Mouse (Mus musculus) liver, postnatal 0 days (tissue): ENCODE measurements at regions not wholly inside any gene's neighbourhood (a gene's known extent, or its start where the extent isn't known, plus 50 kb on each side); places are given as distances from the start of the nearest gene placed in this dataset.

Source experiments
- ATAC-seq: fragments of 200-750 bp; cut with Nextera tagmentation; 2 replicates; pipeline ENCODE4 v1.8.0; 2017; ENCODE audit warnings: mild to moderate bottlenecking, moderate library complexity
- DNase-seq: peaks from one replicate; pipeline ENCODE4 v3.0.0-alpha.2; 2016
- H3K27ac ChIP-seq: fragments of 300-500 bp; sonication (generic); 2 replicates; pipeline ENCODE4 v1.5.1; 2014; ENCODE audit warnings: antibody characterized with exemption, moderate library complexity, mild to moderate bottlenecking, low read depth
- H3K27me3 ChIP-seq: fragments of 300-500 bp; sonication (generic); 2 replicates; pipeline ENCODE4 v1.6.1; 2014; ENCODE audit warnings: low read length, control low read depth, mixed read lengths; ENCODE audit not compliant: insufficient read depth
- H3K36me3 ChIP-seq: fragments of 300-500 bp; sonication (generic); replicated peaks from 2 replicates; pipeline ENCODE4 v1.6.1; 2014; ENCODE audit warnings: mild to moderate bottlenecking, control low read depth, low read length, moderate library complexity, mixed read lengths; ENCODE audit not compliant: insufficient read depth
- H3K4me1 ChIP-seq: fragments of 300-500 bp; sonication (generic); 2 replicates; pipeline ENCODE4 v1.6.1; 2014; ENCODE audit warnings: antibody characterized with exemption, mild to moderate bottlenecking, control low read depth; ENCODE audit not compliant: insufficient read depth
- H3K4me2 ChIP-seq: fragments of 300-500 bp; sonication (generic); 2 replicates; pipeline ENCODE4 v1.6.1; 2014; ENCODE audit warnings: low read depth, mild to moderate bottlenecking, low read length, moderate library complexity, mixed read lengths
- H3K4me3 ChIP-seq: fragments of 300-500 bp; sonication (generic); 2 replicates; pipeline ENCODE4 v1.5.1; 2014; ENCODE audit warnings: low read depth, low read length
- H3K9ac ChIP-seq: fragments of 300-500 bp; sonication (generic); replicated peaks from 2 replicates; pipeline ENCODE4 v1.6.1; 2014; ENCODE audit warnings: mild to moderate bottlenecking, moderate library complexity
- H3K9me3 ChIP-seq: fragments of 300-500 bp; sonication (generic); 2 replicates; pipeline ENCODE4 v1.6.1; 2016; ENCODE audit warnings: mild to moderate bottlenecking, control low read depth, low read length, mixed read lengths
- CTCF ChIP-seq: sonication (generic); IDR thresholded peaks from 2 replicates; pipeline ENCODE4 v1.5.1; 2016; ENCODE audit warnings: antibody characterized with exemption, low read depth
- EP300 ChIP-seq: IDR thresholded peaks from 2 replicates; pipeline ENCODE4 v1.6.1; 2016; ENCODE audit warnings: antibody characterized with exemption, low read depth, mild to moderate bottlenecking
- WGBS: fragments of 180-500 bp; shearing (Covaris S2); extraction: QIAGEN DNeasy Blood & Tissue Kit; methylation state at CpG from one replicate; pipeline ENCODE4 v1.1.7; 2014; ENCODE audit not compliant: insufficient replicate concordance; 5-methylcytosine and 5-hydroxymethylcytosine counted together

DNA sequence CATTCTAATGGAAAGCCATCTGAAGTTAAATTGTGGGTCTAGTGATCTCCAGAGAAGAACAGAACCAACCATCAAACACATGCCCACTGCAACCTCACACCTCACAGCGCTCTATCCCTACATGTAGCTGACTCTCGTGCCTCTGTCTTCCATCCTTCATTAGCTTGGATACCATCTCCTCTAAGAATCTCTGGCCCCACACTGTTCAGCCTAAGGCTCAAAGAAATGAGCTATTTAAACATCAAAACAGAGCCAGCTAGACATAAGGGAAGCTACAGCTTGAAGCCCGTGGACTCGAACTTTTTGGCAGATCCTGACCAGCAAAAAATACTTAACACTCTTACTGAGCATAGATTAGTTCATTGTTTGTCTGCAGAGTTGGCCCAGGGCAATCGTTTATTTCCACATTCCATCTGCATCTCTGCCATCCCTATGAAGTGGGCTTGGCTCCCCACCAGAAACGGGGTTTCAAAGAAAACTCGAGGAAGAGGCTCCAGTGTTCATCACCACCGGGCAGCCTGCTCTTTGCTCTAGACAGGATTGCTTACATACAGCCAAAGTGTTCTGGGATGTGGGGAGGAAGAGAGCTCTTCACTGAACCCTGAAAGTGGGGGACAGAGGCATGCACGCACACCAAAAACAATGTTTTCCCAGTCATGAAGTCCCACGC lies 92.4 kb upstream of the Rab3gap2 start:
- H3K27ac ChIP-seq, result no peak overlapping the region
- no peaks in the 10 kb centered on the region for H3K27me3 ChIP-seq
- H3K9me3 ChIP-seq, result no peaks in the 10 kb centered on the region
- H3K36me3 ChIP-seq, result no peaks in the 10 kb centered on the region
- H3K4me1 ChIP-seq, result no peaks in the 10 kb centered on the region
- H3K4me3 ChIP-seq, result no peak overlapping the region
- no peak for ATAC-seq
- H3K9ac ChIP-seq, result no peak overlapping the region
- H3K4me2 ChIP-seq, result no peak overlapping the region
- 72% methylated on average over 10 of the region's 10 CpGs for WGBS
- no peak for DNase-seq
- TF ChIP-seq EP300, result no peak
- TF ChIP-seq CTCF, result no peak

- 63% methylated on average over 7 of the region's 7 CpGs for WGBS
- ATAC-seq (no peak), DNase-seq (no peak)
- Histone ChIP-seq H3K9me3 (no peaks in the 10 kb centered on the region), H3K36me3 (no peaks in the 10 kb centered on the region), H3K4me1 (0 out of 2 replicates have a peak, but pooled peaks cover 2% of the 10 kb centered on the region), H3K4me3 (no peak overlapping the region), H3K9ac (no peak overlapping the region), H3K27ac (no peak overlapping the region), H3K4me2 (no peak overlapping the region), H3K27me3 (no peaks in the 10 kb centered on the region)
- TF ChIP-seq EP300, result no peak
- no peak for TF ChIP-seq CTCF
Observed at GRCm38 (mm10) chr1:185104945-185105884, 98.7 kb upstream of the Rab3gap2 start.

DNA sequence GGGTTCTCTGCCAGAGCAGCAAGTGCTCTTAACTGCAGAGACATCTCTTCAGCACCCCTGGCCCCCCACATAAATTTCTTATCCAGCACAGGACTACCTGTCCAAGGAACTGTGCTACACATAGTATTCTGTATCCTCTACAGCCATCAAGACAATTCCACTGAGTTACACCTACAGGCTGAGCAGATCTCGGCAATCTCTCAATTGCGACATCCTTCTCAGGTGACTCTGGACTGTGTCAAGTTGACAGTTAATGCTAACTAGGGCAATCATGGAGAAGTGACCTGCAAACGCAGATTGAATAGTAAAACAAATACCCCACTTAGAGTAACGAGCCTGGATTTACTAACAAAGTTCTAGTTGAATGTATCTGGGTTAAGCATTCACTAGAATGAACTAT lies 100.1 kb upstream of the Rab3gap2 start:
- TF ChIP-seq CTCF (no peak), EP300 (no peak)
- WGBS, result 48% methylated on average over 4 of the region's 4 CpGs
- ATAC-seq, result peak; percentile 60; the same call in 1 of the 2 replicates
- no peak overlapping the region for H3K27ac ChIP-seq
- H3K27me3 ChIP-seq, result no peaks in the 10 kb centered on the region
- H3K4me1 ChIP-seq, result 0 out of 2 replicates have a peak, but pooled peaks cover 2% of the 10 kb centered on the region
- no peaks in the 10 kb centered on the region for H3K9me3 ChIP-seq
- H3K4me2 ChIP-seq, result no peak overlapping the region
- no peak overlapping the region for H3K9ac ChIP-seq
- H3K4me3 ChIP-seq, result no peak overlapping the region
- H3K36me3 ChIP-seq, result no peaks in the 10 kb centered on the region
- DNase-seq, result peak; percentile 17

DNA sequence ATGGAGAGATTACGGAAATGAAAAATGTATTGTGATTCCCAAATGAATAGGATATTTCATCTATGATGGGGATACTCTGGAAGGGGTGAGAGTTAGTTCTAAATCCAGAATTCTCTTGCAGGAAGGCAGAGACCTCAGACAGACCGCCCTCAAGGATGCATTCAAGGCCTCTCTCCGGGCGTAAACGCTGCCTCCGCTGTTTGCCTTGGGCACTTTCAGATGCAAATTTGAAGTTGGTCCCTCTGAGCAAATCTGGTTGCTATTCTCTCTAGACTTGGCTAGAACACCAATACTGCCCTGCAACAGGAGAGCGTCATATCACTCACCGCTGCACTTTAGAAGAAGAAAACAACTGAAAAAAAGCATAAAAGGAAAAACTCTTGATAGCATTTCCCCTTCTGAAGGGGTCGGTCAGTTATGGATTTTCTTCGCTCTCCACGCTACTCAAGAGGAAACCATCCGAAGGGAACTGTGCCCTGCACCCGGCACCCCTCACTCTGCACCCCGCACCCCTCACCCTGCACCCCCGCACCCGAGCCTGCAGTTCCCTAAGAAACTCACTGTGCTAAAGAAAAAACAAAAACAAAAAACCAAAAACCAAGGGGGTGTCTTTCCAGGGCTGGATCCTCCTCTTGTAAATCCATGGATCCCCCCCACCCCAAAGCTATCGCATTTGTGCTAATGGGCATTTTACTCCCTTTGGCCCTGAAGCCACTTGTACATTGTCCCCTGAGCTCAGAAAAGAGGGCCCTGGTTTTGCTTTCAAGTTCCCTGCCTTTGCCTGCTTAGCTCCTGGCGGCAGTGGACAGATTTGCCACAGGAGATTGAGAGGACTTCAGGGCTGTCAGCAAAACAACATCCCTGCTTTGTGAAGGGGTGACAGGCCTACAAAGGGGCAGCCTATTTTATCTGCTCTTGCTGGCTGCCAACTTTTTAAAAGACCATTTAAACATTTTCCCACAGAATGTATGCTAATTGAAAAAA lies 99.9 kb upstream of the Mark1 start:
- DNase-seq, result no peak

DNA sequence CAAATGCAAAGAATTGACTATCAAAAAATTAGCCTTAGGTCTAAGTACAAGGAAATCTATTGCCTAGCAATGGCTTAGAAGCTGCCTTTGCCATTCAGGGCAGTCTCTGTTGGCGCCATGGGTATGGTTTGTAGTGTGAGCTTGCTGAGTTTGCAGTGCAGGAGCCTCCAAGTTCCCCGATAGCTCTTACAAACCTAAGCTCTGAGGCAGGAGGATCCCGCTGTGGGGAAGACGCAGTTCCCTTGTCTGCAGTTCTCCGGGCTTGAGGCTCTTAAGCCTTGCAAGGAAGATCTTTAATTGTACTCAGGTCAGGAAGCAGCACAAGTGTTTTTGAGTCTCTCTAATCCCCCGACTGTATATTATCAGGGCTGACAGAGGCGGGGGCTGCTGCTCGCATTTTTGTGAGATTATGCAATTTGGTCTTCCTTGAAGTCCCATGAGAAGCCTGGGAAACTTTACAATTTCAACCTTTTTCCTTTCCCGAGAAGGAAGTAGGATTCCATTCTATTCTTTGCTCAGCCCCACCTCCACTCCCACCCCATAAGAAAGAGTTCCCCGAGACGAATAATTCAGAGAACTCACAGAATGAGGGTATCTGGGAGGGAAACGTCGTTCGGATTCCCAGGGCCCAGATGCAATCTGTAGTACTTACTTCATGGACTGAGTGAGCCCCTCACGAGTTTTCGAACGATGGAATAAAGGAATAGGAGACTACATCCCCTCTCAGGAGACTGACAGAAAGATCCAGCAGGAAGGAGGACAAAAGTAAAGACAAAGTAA lies 99.0 kb upstream of the Mark1 start:
- Histone ChIP-seq H3K9me3 (no peaks in the 10 kb centered on the region), H3K36me3 (no peaks in the 10 kb centered on the region), H3K4me1 (no peaks in the 10 kb centered on the region; the same call in 1 of the 2 replicates), H3K4me2 (no peak overlapping the region), H3K27ac (no peak overlapping the region), H3K27me3 (no peaks in the 10 kb centered on the region; the same call in 1 of the 2 replicates), H3K9ac (no peak overlapping the region), H3K4me3 (no peak overlapping the region)
- no peak for DNase-seq
- TF ChIP-seq EP300, result no peak
- no peak for TF ChIP-seq CTCF
- ATAC-seq, result no peak
- WGBS, result 17% methylated on average over 17 of the region's 17 CpGs

More for the DNA sequence above, 99.9 kb upstream of the Mark1 start:
- Histone ChIP-seq H3K4me2 (no peak overlapping the region), H3K9me3 (no peaks in the 10 kb centered on the region), H3K4me3 (no peak overlapping the region), H3K27me3 (no peaks in the 10 kb centered on the region; the same call in 1 of the 2 replicates), H3K9ac (no peak overlapping the region), H3K27ac (no peak overlapping the region), H3K36me3 (no peaks in the 10 kb centered on the region), H3K4me1 (peaks cover 2% of the 10 kb centered on the region; the same call in 1 of the 2 replicates)
- TF ChIP-seq CTCF (no peak), EP300 (no peak)
- ATAC-seq, result no peak
- 46% methylated on average over 18 of the region's 18 CpGs for whole genome bisulfite sequencing
